Mouse (Mus musculus) embryonic facial prominence, embryonic 13.5 days (tissue): Measurements from ENCODE around the gene Hoxd1. TPM values are rescaled to one million over a fixed set of nuclear protein-coding genes. Genes with fewer than 3 reads are reported as not detected.

ENCODE experiments used
- ATAC-seq: fragments of 200-750 bp; cut with Nextera tagmentation; 2 replicates; pipeline ENCODE4 v1.8.0; 2017; ENCODE audit warnings: low read depth; ENCODE audit not compliant: insufficient number of reproducible peaks, insufficient read depth, low FRiP score, low TSS enrichment
- H3K27ac ChIP-seq: fragments of 300-500 bp; sonication (generic); 2 replicates; pipeline ENCODE4 v1.5.1; 2015; ENCODE audit warnings: moderate library complexity, mild to moderate bottlenecking, inconsistent platforms
- H3K27me3 ChIP-seq: fragments of 300-500 bp; sonication (generic); 2 replicates; pipeline ENCODE4 v1.6.1; 2015; ENCODE audit warnings: mild to moderate bottlenecking, inconsistent platforms
- H3K36me3 ChIP-seq: fragments of 300-500 bp; sonication (generic); 2 replicates; pipeline ENCODE4 v1.6.1; 2015; ENCODE audit warnings: mild to moderate bottlenecking, inconsistent platforms
- H3K4me1 ChIP-seq: fragments of 300-500 bp; sonication (generic); 2 replicates; pipeline ENCODE4 v1.6.1; 2015; ENCODE audit warnings: inconsistent platforms
- H3K4me2 ChIP-seq: fragments of 300-500 bp; sonication (generic); 2 replicates; pipeline ENCODE4 v1.6.1; 2015; ENCODE audit warnings: moderate library complexity, mild to moderate bottlenecking, inconsistent platforms
- H3K4me3 ChIP-seq: fragments of 300-500 bp; sonication (generic); 2 replicates; pipeline ENCODE4 v1.5.1; 2015; ENCODE audit warnings: mild to moderate bottlenecking, inconsistent platforms
- H3K9ac ChIP-seq: fragments of 300-500 bp; sonication (generic); 2 replicates; pipeline ENCODE4 v1.6.1; 2015; ENCODE audit warnings: mild to moderate bottlenecking, inconsistent platforms
- H3K9me3 ChIP-seq: fragments of 300-500 bp; sonication (generic); 2 replicates; pipeline ENCODE4 v1.6.1; 2016; ENCODE audit warnings: inconsistent platforms
- WGBS: fragments of 180-500 bp; shearing (Covaris S2); methylation state at CpG from one replicate; pipeline ENCODE4 v1.1.7; 2015; ENCODE audit warnings: mixed read lengths; 5-methylcytosine and 5-hydroxymethylcytosine counted together
- polyA plus RNA-seq: library from polyadenylated mRNA; unstranded; fragments of >200 nt; fragmentation: Nextera tagmentation; extraction: Ambion mirVana; gene quantifications from 2 replicates; pipeline ENCODE4 v1.2.1, GENCODE M21; 2015

Gene Hoxd1
- polyA plus RNA-seq, 1 experiment from 2014 or later = 5.4 TPM

GRCm38 (mm10) chr2:74741252-74741978, 21.4 kb upstream of the Hoxd1 start:
- Histone ChIP-seq H3K4me3 (no peak overlapping the region), H3K9ac (no peak overlapping the region), H3K4me2 (no peak overlapping the region), H3K27me3 (peaks cover 98% of the 10 kb centered on the region), H3K36me3 (no peaks in the 10 kb centered on the region), H3K4me1 (peaks cover 3% of the 10 kb centered on the region; the same call in 1 of the 2 replicates), H3K9me3 (no peaks in the 10 kb centered on the region), H3K27ac (no peak overlapping the region)
- 26% methylated on average over 2 of the region's 3 CpGs for WGBS
- ATAC-seq = no peak

GRCm38 (mm10) chr2:74741979-74742277, 20.9 kb upstream of the Hoxd1 start:
- no peak for ATAC-seq
- Histone ChIP-seq H3K9ac (no peak overlapping the region), H3K27me3 (peaks cover 98% of the 10 kb centered on the region), H3K27ac (no peak overlapping the region), H3K4me2 (no peak overlapping the region), H3K4me3 (no peak overlapping the region), H3K9me3 (no peaks in the 10 kb centered on the region), H3K4me1 (peaks cover 7% of the 10 kb centered on the region; the same call in 1 of the 2 replicates), H3K36me3 (no peaks in the 10 kb centered on the region)

- Histone ChIP-seq H3K36me3 (no peaks in the 10 kb centered on the region), H3K27ac (no peak overlapping the region), H3K4me1 (peaks cover 20% of the 10 kb centered on the region), H3K9ac (no peak overlapping the region), H3K4me3 (no peak overlapping the region), H3K9me3 (no peaks in the 10 kb centered on the region), H3K27me3 (peaks cover 98% of the 10 kb centered on the region), H3K4me2 (no peak overlapping the region)
- no peak for ATAC-seq
- 5% methylated on average over 6 of the region's 6 CpGs for WGBS
Observed at GRCm38 (mm10) chr2:74745540-74746297, 17.1 kb upstream of the Hoxd1 start.

- H3K27me3 ChIP-seq = peaks cover 99% of the 10 kb centered on the region
- WGBS = 1% methylated on average over 58 of the region's 58 CpGs
- no peaks in the 10 kb centered on the region for H3K36me3 ChIP-seq
- peak overlapping the region; percentile 33; the same call in 1 of the 2 replicates for H3K4me2 ChIP-seq
- no peak for ATAC-seq
- H3K9me3 ChIP-seq = no peaks in the 10 kb centered on the region
- peaks cover 20% of the 10 kb centered on the region for H3K4me1 ChIP-seq
- H3K9ac ChIP-seq = no peak overlapping the region
- H3K4me3 ChIP-seq = peak overlapping the region; percentile 12
- H3K27ac ChIP-seq = no peak overlapping the region
Observed at GRCm38 (mm10) chr2:74746298-74746921, 16.4 kb upstream of the Hoxd1 start.

GRCm38 (mm10) chr2:74747006-74747405, 15.8 kb upstream of the Hoxd1 start:
- Histone ChIP-seq H3K27me3 (peaks cover 99% of the 10 kb centered on the region), H3K36me3 (no peaks in the 10 kb centered on the region), H3K27ac (no peak overlapping the region), H3K9me3 (no peaks in the 10 kb centered on the region), H3K4me2 (no peak overlapping the region), H3K9ac (no peak overlapping the region), H3K4me1 (peaks cover 20% of the 10 kb centered on the region), H3K4me3 (0 out of 2 replicates have a peak overlapping the region, but pooled peaks have one; percentile 12)
- no peak for ATAC-seq
- 4% methylated on average over 24 of the region's 24 CpGs for WGBS

- Histone ChIP-seq H3K9ac (no peak overlapping the region), H3K4me2 (no peak overlapping the region), H3K27ac (no peak overlapping the region), H3K9me3 (no peaks in the 10 kb centered on the region), H3K4me1 (peaks cover 22% of the 10 kb centered on the region), H3K4me3 (no peak overlapping the region), H3K27me3 (peaks cover 99% of the 10 kb centered on the region), H3K36me3 (no peaks in the 10 kb centered on the region)
- ATAC-seq = no peak
- 5% methylated on average over 11 of the region's 11 CpGs for whole genome bisulfite sequencing
Observed at GRCm38 (mm10) chr2:74747661-74748141, 15.1 kb upstream of the Hoxd1 start.

- H3K4me1 ChIP-seq = peaks cover 30% of the 10 kb centered on the region
- WGBS = 6% methylated on average over 9 of the region's 9 CpGs
- H3K27ac ChIP-seq = no peak overlapping the region
- H3K36me3 ChIP-seq = no peaks in the 10 kb centered on the region
- no peak overlapping the region for H3K4me2 ChIP-seq
- ATAC-seq = no peak
- H3K9me3 ChIP-seq = no peaks in the 10 kb centered on the region
- H3K27me3 ChIP-seq = peaks cover 100% of the 10 kb centered on the region
- H3K4me3 ChIP-seq = no peak overlapping the region
- H3K9ac ChIP-seq = no peak overlapping the region
Observed at GRCm38 (mm10) chr2:74748436-74748995, 14.3 kb upstream of the Hoxd1 start.

- Histone ChIP-seq H3K9me3 (no peaks in the 10 kb centered on the region), H3K36me3 (no peaks in the 10 kb centered on the region), H3K9ac (no peak overlapping the region), H3K4me2 (peak overlapping the region; percentile 55), H3K4me3 (peak overlapping the region; percentile 34), H3K27ac (no peak overlapping the region), H3K27me3 (peaks cover 100% of the 10 kb centered on the region), H3K4me1 (peaks cover 30% of the 10 kb centered on the region)
- ATAC-seq = 0 out of 2 replicates have a peak, but pooled peaks have one; percentile 46
- WGBS = 1% methylated on average over 47 of the region's 47 CpGs
Observed at GRCm38 (mm10) chr2:74749337-74750121, 13.3 kb upstream of the Hoxd1 start.

GRCm38 (mm10) chr2:74750731-74751250, 12.0 kb upstream of the Hoxd1 start:
- Histone ChIP-seq H3K9ac (no peak overlapping the region), H3K9me3 (no peaks in the 10 kb centered on the region), H3K27me3 (peaks cover 100% of the 10 kb centered on the region), H3K27ac (no peak overlapping the region), H3K4me2 (no peak overlapping the region), H3K36me3 (no peaks in the 10 kb centered on the region), H3K4me1 (peaks cover 30% of the 10 kb centered on the region), H3K4me3 (no peak overlapping the region)
- ATAC-seq = no peak
- 16% methylated on average over 5 of the region's 5 CpGs for WGBS

GRCm38 (mm10) chr2:74751861-74752260, 10.9 kb upstream of the Hoxd1 start:
- WGBS = 77% methylated on average over 1 of the region's 1 CpGs
- Histone ChIP-seq H3K4me2 (no peak overlapping the region), H3K27me3 (peaks cover 100% of the 10 kb centered on the region)

More at GRCm38 (mm10) chr2:74751861-74752260, 10.9 kb upstream of the Hoxd1 start:
- Histone ChIP-seq H3K4me3 (no peak overlapping the region), H3K9me3 (no peaks in the 10 kb centered on the region), H3K27ac (no peak overlapping the region), H3K4me1 (peaks cover 22% of the 10 kb centered on the region), H3K36me3 (no peaks in the 10 kb centered on the region), H3K9ac (no peak overlapping the region)
- no peak for ATAC-seq
